Mouse (Mus musculus): ENCODE data around the gene Map3k21. TPM values are rescaled to one million over a fixed set of nuclear protein-coding genes. Genes with fewer than 3 reads are reported as not detected.

Gene Map3k21
- 11.9 TPM for polyA plus RNA-seq (2021)

DNA sequence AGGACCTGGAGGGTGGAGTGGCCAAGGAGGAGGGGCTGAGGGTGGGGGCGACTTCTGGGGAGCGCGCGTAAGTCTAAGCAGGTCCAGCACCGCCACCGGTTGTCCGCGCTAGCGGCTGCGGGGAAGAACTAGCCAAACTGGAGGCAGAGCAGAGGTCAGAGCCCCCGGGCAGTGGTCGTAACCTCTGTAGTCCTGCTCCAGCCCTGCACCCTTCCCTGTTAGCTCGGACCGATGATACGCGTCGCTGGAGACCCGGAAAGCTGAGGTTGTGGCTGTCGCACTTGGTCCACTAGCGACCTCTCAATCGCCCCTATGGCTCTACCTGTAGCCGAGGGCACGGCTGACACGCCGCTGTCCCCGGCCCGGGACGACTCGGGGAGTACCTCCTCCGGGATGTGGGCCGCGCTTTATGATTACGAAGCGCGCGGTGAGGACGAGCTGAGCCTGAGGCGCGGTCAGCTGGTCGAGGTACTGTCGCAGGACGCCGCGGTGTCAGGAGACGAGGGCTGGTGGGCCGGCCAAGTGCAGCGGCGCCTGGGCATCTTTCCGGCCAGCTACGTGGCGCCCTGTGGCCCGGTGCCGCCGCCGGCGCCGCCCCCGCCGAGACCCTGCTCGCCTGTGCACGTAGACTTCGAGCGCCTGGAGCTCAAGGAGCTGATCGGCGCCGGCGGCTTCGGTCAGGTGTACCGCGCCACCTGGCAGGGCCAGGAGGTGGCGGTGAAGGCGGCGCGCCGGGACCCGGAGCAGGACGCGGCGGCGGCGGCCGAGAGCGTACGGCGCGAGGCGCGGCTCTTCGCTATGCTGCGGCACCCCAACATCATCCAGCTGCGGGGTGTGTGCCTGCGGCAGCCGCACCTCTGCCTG, at the start of gene Map3k21:
Gene Map3k21 (plus strand): TSS at position 86 of the 864 bp plus-strand sequence.
- in situ Hi-C loops (cut with MboI; ENCODE audit: low pct_unique_long_range_greater_than_20kb): no loop called here
- CTCF ChIA-PET: interaction anchor here (0.9 to 1.7 kb wide), 2 partner anchors 8 to 9 kb away, joined by 3 read pairs; no protein-coding TSS in a partner anchor

DNA sequence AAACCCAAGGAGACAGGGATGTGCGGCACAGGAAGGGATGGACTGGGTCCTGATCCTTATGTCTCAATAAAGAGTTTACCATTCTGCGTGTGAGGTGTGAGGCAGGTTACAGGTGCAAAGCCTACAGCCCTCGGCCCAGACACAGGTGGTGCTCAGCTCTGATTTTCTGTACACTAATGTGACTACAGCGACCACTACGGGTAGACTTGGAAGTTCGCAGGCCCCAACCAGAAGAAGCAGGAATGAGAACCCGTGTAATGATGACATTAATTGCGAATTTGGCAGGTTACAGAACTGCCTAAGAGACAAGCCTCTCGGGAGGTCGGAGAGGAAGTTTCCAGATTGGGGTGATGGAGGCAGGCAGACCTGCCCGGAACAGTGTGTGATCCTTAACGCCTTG, 44.1 kb upstream of the Map3k21 start:
- ATAC-seq (no peak), DNase-seq (ENCODE audit: low read depth, low spot score) (no peak)
- in situ Hi-C loops (cut with MboI; ENCODE audit: low pct_unique_long_range_greater_than_20kb): loop anchor here (5.0 kb wide), 2 partner anchors 294 to 684 kb away; no protein-coding TSS in a partner anchor
- ChIA-PET CTCF (interaction anchor here (1.5 kb wide), 2 partner anchors 38 to 683 kb away, joined by 3 to 6 read pairs; no protein-coding TSS in a partner anchor), POLR2A (no interaction called here)
- peaks cover 4% of the 10 kb centered on the region for H3K27me3 ChIP-seq
- TF ChIP-seq CTCF (IDR thresholded peaks at IDR 0.05): peak; percentile 34

More for the DNA sequence above, at the start of gene Map3k21:
- DNase-seq (ENCODE audit: low read depth, low spot score) (no peak), ATAC-seq (peak; percentile 29)
- H3K27me3 ChIP-seq: no peaks in the 10 kb centered on the region
- POLR2A ChIA-PET: interaction anchor here (1.1 to 1.8 kb wide), 2 partner anchors 10 to 13 kb away, joined by 3 to 7 read pairs; no protein-coding TSS in a partner anchor
- no peak for TF ChIP-seq CTCF (IDR thresholded peaks at IDR 0.05)

DNA sequence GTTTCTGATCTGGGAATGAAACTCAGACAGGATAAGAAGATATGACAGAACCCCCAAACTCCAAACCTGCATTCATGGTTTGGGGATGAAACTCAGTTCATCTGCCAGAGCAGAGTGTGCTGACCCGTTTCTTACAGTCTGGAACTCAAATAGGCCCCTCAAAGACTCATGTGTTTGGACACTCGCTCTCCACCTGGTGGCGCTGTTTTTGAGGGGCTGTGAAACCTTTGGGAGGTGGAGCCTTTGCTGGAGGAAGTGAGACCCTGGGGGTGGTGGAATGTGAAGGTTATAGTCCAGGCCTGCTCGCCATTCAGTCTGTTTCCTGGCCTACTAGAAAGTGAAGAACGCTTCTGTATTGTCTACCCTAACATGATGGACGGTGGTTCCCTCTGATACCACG, 41.7 kb upstream of the Map3k21 start:
- no peaks in the 10 kb centered on the region for H3K27me3 ChIP-seq
- no peak for DNase-seq (ENCODE audit: low read depth, low spot score)
- CTCF ChIA-PET: interaction anchor here (0.7 kb wide), 1 partner anchor 8 kb away, joined by 3 read pairs; no protein-coding TSS in a partner anchor
- no peak for TF ChIP-seq CTCF (IDR thresholded peaks at IDR 0.05)
- POLR2A ChIA-PET: no interaction called here
- in situ Hi-C loops (cut with MboI; ENCODE audit: low pct_unique_long_range_greater_than_20kb): loop anchor here (5.0 kb wide), 2 partner anchors 296 to 686 kb away; no protein-coding TSS in a partner anchor
- no peak for ATAC-seq

DNA sequence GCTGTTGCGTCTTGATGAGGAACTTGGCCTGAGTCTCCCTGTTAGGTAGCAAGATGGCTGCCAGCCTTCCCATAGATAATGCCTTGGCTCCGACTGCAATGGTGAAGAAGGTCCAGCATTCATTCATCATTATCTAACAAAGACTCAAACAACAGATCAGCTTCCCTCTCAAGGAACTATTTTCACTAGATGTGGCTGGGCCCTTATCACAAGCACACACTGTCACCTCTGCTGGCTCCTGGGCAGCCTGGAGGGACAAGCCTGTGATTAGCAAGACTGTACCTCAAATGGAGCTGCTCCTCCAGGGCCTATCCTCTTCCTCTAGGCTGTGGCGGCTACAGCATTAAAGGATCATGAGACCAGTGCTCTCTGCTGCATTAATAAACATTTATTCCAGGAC, 40.5 kb upstream of the Map3k21 start:
- no peak for DNase-seq (ENCODE audit: low read depth, low spot score)
- POLR2A ChIA-PET: interaction anchor here (0.5 kb wide), 1 partner anchor 687 kb away, joined by 3 read pairs; no protein-coding TSS in a partner anchor
- in situ Hi-C loops (cut with MboI; ENCODE audit: low pct_unique_long_range_greater_than_20kb): loop anchor here (5.0 kb wide), 4 partner anchors 297 to 802 kb away; no protein-coding TSS in a partner anchor
- no peaks in the 10 kb centered on the region for H3K27me3 ChIP-seq
- CTCF ChIA-PET: no interaction called here
- ATAC-seq: no peak
- no peak for TF ChIP-seq CTCF (IDR thresholded peaks at IDR 0.05)

DNA sequence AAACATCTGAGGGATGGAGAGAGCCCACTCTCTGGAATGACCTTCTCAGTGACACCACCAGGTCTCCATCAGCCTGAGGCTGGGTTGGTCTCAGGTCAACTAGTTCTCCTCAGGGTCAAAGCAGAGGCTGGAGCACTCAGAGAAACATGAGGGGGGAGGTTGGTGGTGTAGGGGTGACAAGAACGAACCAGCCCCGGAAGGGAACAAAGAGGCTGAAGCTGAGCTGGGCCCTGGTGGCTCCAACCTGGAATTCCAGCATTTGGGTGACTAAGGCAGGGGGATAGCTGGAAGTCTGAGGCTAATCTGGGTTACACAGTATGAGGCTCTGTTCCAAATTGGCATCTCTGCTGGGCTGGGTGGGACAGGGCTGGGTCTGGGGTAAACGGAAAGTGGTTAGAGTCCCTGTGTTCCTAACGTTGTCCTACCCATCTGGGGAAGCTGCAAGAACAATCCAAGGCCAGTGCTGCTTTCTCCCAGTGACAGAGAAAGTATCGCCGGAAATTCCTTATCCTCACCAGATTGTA, 40.0 kb upstream of the Map3k21 start:
- in situ Hi-C loops (cut with MboI; ENCODE audit: low pct_unique_long_range_greater_than_20kb): loop anchor here (5.0 kb wide), 2 partner anchors 523 to 803 kb away; no protein-coding TSS in a partner anchor
- DNase-seq (ENCODE audit: low read depth, low spot score) (no peak), ATAC-seq (no peak)
- POLR2A ChIA-PET: interaction anchor here (0.5 kb wide), 2 partner anchors 397 to 687 kb away, joined by 3 read pairs; no protein-coding TSS in a partner anchor
- H3K27me3 ChIP-seq: no peaks in the 10 kb centered on the region
- CTCF ChIA-PET: interaction anchor here (1.4 to 2.2 kb wide), 2 partner anchors 742 to 801 kb away, joined by 3 to 6 read pairs; no protein-coding TSS in a partner anchor
- no peak for TF ChIP-seq CTCF (IDR thresholded peaks at IDR 0.05)

DNA sequence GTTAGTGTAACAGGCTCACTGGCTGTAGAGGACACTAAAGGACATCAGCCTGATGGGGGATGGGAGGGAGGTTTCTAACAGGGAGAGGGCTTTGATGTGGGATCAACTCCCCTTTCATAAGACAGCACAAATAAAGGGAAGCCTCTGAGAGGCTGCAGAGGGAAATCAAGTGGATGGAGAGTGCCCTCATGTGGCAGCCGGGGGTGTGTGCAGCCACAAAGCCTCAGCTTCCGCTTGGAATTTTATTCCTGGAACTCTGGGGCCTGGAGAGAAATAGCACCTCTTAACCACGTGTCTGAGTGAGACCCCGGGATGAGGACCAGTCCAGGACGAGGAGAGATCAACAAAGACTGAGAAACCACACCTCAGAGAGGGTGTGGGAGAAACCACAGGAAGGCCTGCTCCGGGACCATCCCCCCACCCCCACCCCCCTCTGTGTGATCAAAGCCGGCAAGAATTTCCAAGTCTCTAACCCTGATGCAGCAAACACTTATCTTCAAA, 39.4 kb upstream of the Map3k21 start:
- DNase-seq (ENCODE audit: low read depth, low spot score): no peak
- peak; percentile 95 for TF ChIP-seq CTCF (IDR thresholded peaks at IDR 0.05)
- peak; percentile 38 for ATAC-seq
- no peaks in the 10 kb centered on the region for H3K27me3 ChIP-seq
- CTCF ChIA-PET: interaction anchor here (0.6 to 2.2 kb wide), 4 partner anchors 30 to 942 kb away, joined by 3 to 6 read pairs (median 4); no protein-coding TSS in a partner anchor
- POLR2A ChIA-PET: interaction anchor here (0.5 kb wide), 1 partner anchor 398 kb away, joined by 3 read pairs; no protein-coding TSS in a partner anchor
- in situ Hi-C loops (cut with MboI; ENCODE audit: low pct_unique_long_range_greater_than_20kb): loop anchor here (5.0 kb wide), 2 partner anchors 524 to 804 kb away; no protein-coding TSS in a partner anchor

DNA sequence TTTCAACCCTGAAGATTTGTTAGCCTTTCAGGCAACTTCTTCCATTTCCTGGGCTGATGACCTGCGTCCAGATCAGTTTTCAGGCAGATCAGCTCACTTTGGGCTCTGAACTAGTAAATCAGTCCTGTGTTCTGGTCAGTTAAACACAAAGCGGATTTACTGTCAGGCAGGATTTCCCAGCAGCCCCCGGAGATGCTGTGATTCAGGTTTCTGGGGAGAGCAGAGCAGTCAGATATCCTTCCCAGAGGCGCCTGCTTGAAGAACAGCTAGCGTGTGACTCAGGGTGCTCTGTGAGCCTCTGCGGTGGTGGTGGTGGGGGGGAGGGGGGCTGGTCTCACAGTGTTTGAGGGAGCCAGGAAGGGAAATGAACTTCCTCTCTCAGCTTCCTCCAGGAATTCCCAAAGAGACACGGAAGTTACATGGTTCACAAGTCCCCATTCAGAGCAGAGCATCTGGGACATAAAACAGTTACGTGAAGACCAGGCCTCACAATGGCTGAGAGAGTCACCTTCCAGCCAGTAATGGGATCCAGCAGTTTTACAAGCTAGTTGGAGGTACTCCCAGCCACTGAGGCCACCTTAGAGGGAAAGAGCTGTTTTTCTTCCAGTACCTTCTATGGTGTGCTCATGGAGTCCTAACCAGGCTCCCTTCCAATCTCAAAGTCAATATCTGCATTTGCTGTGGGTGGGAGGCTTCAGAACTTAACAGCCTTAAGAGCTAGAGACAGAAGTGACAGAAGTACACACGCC, 37.6 kb upstream of the Map3k21 start:
- no peak for TF ChIP-seq CTCF (IDR thresholded peaks at IDR 0.05)
- ChIA-PET POLR2A (interaction anchor here (1.2 to 1.3 kb wide), 2 partner anchors 411 to 804 kb away, joined by 3 read pairs; no protein-coding TSS in a partner anchor), CTCF (interaction anchor here (1.4 kb wide), 1 partner anchor 301 kb away, joined by 3 read pairs; no protein-coding TSS in a partner anchor)
- in situ Hi-C loops (cut with MboI; ENCODE audit: low pct_unique_long_range_greater_than_20kb): loop anchor here (5.0 kb wide), 2 partner anchors 525 to 805 kb away; no protein-coding TSS in a partner anchor
- no peaks in the 10 kb centered on the region for H3K27me3 ChIP-seq
- peak; percentile 67 for DNase-seq (ENCODE audit: low read depth, low spot score)
- ATAC-seq: peak; percentile 20

DNA sequence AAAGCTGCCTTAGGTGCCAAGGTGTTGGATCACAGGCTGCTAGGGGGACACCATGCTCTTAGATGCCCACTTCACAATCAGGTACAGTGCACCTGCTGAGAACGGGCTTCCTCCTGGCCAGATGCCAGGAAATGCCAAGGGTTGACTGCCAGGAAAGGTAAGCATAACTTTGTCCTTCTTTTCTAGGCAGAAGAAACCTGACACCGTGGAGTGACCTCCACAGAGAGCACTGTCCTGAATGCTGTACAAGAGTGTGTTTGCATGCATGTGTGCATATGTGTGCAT, 37.1 kb upstream of the Map3k21 start:
- in situ Hi-C loops (cut with MboI; ENCODE audit: low pct_unique_long_range_greater_than_20kb): loop anchor here (5.0 kb wide), 2 partner anchors 526 to 806 kb away; no protein-coding TSS in a partner anchor
- ChIA-PET POLR2A (interaction anchor here (1.2 kb wide), 1 partner anchor 411 kb away, joined by 3 read pairs; no protein-coding TSS in a partner anchor), CTCF (interaction anchor here (1.2 to 1.4 kb wide), 2 partner anchors 24 to 301 kb away, joined by 3 read pairs; no protein-coding TSS in a partner anchor)
- TF ChIP-seq CTCF (IDR thresholded peaks at IDR 0.05): no peak
- no peaks in the 10 kb centered on the region for H3K27me3 ChIP-seq
- ATAC-seq (no peak), DNase-seq (ENCODE audit: low read depth, low spot score) (no peak)

DNA sequence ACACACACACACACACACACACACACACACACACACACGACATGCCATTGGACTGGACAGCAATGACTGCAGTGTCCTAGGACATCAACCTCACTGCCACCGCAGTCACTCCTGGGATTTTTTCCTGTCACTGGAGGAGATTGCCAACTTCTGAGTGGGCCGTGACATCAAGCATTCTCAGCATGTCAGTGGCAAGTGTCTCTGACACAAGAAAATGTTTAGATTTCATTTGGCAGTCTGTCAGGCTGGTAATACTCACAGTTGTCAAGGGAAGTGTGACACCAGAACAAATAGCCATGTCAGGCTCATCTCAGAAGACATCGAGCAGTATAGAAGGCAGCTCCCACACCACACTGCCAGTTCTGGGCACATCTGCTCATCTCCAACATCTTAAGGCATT, 29.8 kb upstream of the Map3k21 start:
- POLR2A ChIA-PET: no interaction called here
- peaks cover 4% of the 10 kb centered on the region for H3K27me3 ChIP-seq
- TF ChIP-seq CTCF (IDR thresholded peaks at IDR 0.05): no peak
- in situ Hi-C loops (cut with MboI; ENCODE audit: low pct_unique_long_range_greater_than_20kb): no loop called here
- no peak for DNase-seq (ENCODE audit: low read depth, low spot score)
- CTCF ChIA-PET: no interaction called here
- ATAC-seq: no peak
